Mouse (Mus musculus): Measurements from ENCODE around the gene AY358078. TPM values are rescaled to one million over a fixed set of nuclear protein-coding genes. Genes with fewer than 3 reads are reported as not detected.

AY358078 gene
- polyA plus RNA-seq (2017; shearing (Covaris generic)), result not detected

GRCm38 (mm10) chr14:51799746-51800145 is at the start of gene AY358078:
Gene AY358078, plus strand, starts transcription at chr14:51800046.

GRCm38 (mm10) chr14:51773490-51773889 is 26.4 kb upstream of the AY358078 start, which contains the start of gene Ang4:
Gene Ang4, minus strand, starts transcription at chr14:51773590.

GRCm38 (mm10) chr14:51853399-51853798 is 53.6 kb downstream of the AY358078 start, which contains the start of gene Ear6:
Gene Ear6, plus strand, starts transcription at chr14:51853699.

Other genes with a start within 250 kb of the AY358078 start
- gene Gm5622, start 247.3 kb upstream of the AY358078 start, polyA plus RNA-seq (2017; shearing (Covaris generic)), result not detected
- not detected for gene Gm17175, start 226.0 kb upstream of the AY358078 start, polyA plus RNA-seq (2017; shearing (Covaris generic))
- not detected for gene Gm17174, start 207.9 kb upstream of the AY358078 start, polyA plus RNA-seq (2017; shearing (Covaris generic))
- gene Gm17078, start 188.7 kb upstream of the AY358078 start, polyA plus RNA-seq (2017; shearing (Covaris generic)), result not detected
- not detected for gene Gm4181, start 164.4 kb upstream of the AY358078 start, polyA plus RNA-seq (2017; shearing (Covaris generic))
- not detected for gene Gm17079, start 104.6 kb upstream of the AY358078 start, polyA plus RNA-seq (2017; shearing (Covaris generic))
- not detected for gene Gm5800, start 82.9 kb upstream of the AY358078 start, polyA plus RNA-seq (2017; shearing (Covaris generic))
- gene Ang4, start 26.5 kb upstream of the AY358078 start, polyA plus RNA-seq (2017; shearing (Covaris generic)), result not detected
- not detected for gene Ear6, start 53.7 kb downstream of the AY358078 start, polyA plus RNA-seq (2017; shearing (Covaris generic))
- gene Mettl17, start 84.8 kb downstream of the AY358078 start, polyA plus RNA-seq (2017; shearing (Covaris generic)), result 102 TPM
- 0.59 TPM for gene Slc39a2, start 92.8 kb downstream of the AY358078 start, polyA plus RNA-seq (2017; shearing (Covaris generic))
- gene Ndrg2, start 114.1 kb downstream of the AY358078 start, polyA plus RNA-seq (2017; shearing (Covaris generic)), result 49.6 TPM
- gene Tppp2, start 118.4 kb downstream of the AY358078 start, polyA plus RNA-seq (2017; shearing (Covaris generic)), result not detected
- not detected for gene Rnase13, start 122.7 kb downstream of the AY358078 start, polyA plus RNA-seq (2017; shearing (Covaris generic))
- gene Arhgef40, start 184.7 kb downstream of the AY358078 start, polyA plus RNA-seq (2017; shearing (Covaris generic)), result 0.54 TPM
- 0.31 TPM for gene Tmem253, start 215.6 kb downstream of the AY358078 start, polyA plus RNA-seq (2017; shearing (Covaris generic))
- 7.8 TPM for gene Zfp219, start 220.7 kb downstream of the AY358078 start, polyA plus RNA-seq (2017; shearing (Covaris generic))
- gene Olfr221, start 242.4 kb downstream of the AY358078 start, polyA plus RNA-seq (2017; shearing (Covaris generic)), result not detected